Mouse (Mus musculus) intestine, embryonic 14.5 days (tissue): ENCODE data around the gene Yju2. TPM values are rescaled to one million over a fixed set of nuclear protein-coding genes. Genes with fewer than 3 reads are reported as not detected.
A peak's percentile ranks its signal among the peaks of the same experiment; 100 is the strongest.

ENCODE experiments used
- ATAC-seq: fragments of 200-750 bp; cut with Nextera tagmentation; replicated peaks from 2 replicates; pipeline ENCODE4 v1.8.0; 2017; ENCODE audit warnings: low read depth, moderate number of reproducible peaks, moderate TSS enrichment, moderate library complexity; ENCODE audit not compliant: low FRiP score, low TSS enrichment
- DNase-seq: peaks from one replicate; pipeline ENCODE4 v3.0.0-alpha.2; 2018; ENCODE audit warnings: low spot score
- H3K27ac ChIP-seq: fragments of 300-500 bp; sonication (generic); 2 replicates; pipeline ENCODE4 v1.5.1; 2014; ENCODE audit warnings: low read depth, mild to moderate bottlenecking, control low read depth
- H3K27me3 ChIP-seq: fragments of 300-500 bp; sonication (generic); replicated peaks from 2 replicates; pipeline ENCODE4 v1.6.1; 2014; ENCODE audit warnings: low read length, control low read depth; ENCODE audit not compliant: control insufficient read depth, insufficient read depth
- H3K36me3 ChIP-seq: fragments of 300-500 bp; sonication (generic); 2 replicates; pipeline ENCODE4 v1.6.1; 2014; ENCODE audit warnings: low read length, control low read depth; ENCODE audit not compliant: control insufficient read depth, insufficient read depth
- H3K4me1 ChIP-seq: fragments of 300-500 bp; sonication (generic); replicated peaks from 2 replicates; pipeline ENCODE4 v1.6.1; 2014; ENCODE audit warnings: low read length, control low read depth, mixed read lengths; ENCODE audit not compliant: control insufficient read depth, insufficient read depth
- H3K4me2 ChIP-seq: fragments of 300-500 bp; sonication (generic); 2 replicates; pipeline ENCODE4 v1.6.1; 2014; ENCODE audit warnings: low read length
- H3K4me3 ChIP-seq: fragments of 300-500 bp; sonication (generic); 2 replicates; pipeline ENCODE4 v1.5.1; 2014; ENCODE audit warnings: low read depth, low read length, control low read depth, mixed read lengths
- H3K9ac ChIP-seq: fragments of 300-500 bp; sonication (generic); 2 replicates; pipeline ENCODE4 v1.6.1; 2014; ENCODE audit warnings: mild to moderate bottlenecking, low read length
- H3K9me3 ChIP-seq: fragments of 300-500 bp; sonication (generic); 2 replicates; pipeline ENCODE4 v1.6.1; 2016; ENCODE audit warnings: low read length, control low read depth; ENCODE audit not compliant: control insufficient read depth
- WGBS: fragments of 180-500 bp; shearing (Covaris S2); extraction: QIAGEN DNeasy Blood & Tissue Kit; methylation state at CpG from one replicate; pipeline ENCODE4 v1.1.7; 2014; 5-methylcytosine and 5-hydroxymethylcytosine counted together
- polyA plus RNA-seq: library from polyadenylated mRNA; unstranded; fragments of >200 nt; fragmentation: Nextera tagmentation; extraction: Ambion mirVana; gene quantifications from 2 replicates; pipeline ENCODE4 v1.2.1, GENCODE M21; 2014

The Yju2 gene
- polyA plus RNA-seq, 1 experiment from 2014 or later, result 18.6 TPM

- peaks cover 57% of the 10 kb centered on the region for H3K36me3 ChIP-seq
- H3K27me3 ChIP-seq, result 0 out of 2 replicates have a peak, but pooled peaks cover 4% of the 10 kb centered on the region
- WGBS, result 77% methylated on average over 9 of the region's 9 CpGs
- no peak overlapping the region for H3K27ac ChIP-seq
- H3K4me2 ChIP-seq, result no peak overlapping the region
- H3K4me3 ChIP-seq, result no peak overlapping the region
- H3K9me3 ChIP-seq, result no peaks in the 10 kb centered on the region
- H3K4me1 ChIP-seq, result peaks cover 4% of the 10 kb centered on the region; the same call in 1 of the 2 replicates
- no peak for DNase-seq
- H3K9ac ChIP-seq, result no peak overlapping the region
- no peak for ATAC-seq
These were observed 6.1 kb downstream of the Yju2 start for GRCm38 (mm10) chr17:55964996-55965395.

- no peaks in the 10 kb centered on the region for H3K9me3 ChIP-seq
- H3K9ac ChIP-seq, result no peak overlapping the region
- peaks cover 42% of the 10 kb centered on the region for H3K36me3 ChIP-seq
- 95% methylated on average over 4 of the region's 4 CpGs for WGBS
- no peak for ATAC-seq
- DNase-seq, result no peak
- H3K27me3 ChIP-seq, result peaks cover 10% of the 10 kb centered on the region; the same call in 1 of the 2 replicates
- H3K27ac ChIP-seq, result no peak overlapping the region
- no peak overlapping the region for H3K4me2 ChIP-seq
- H3K4me1 ChIP-seq, result peaks cover 14% of the 10 kb centered on the region; the same call in 1 of the 2 replicates
- no peak overlapping the region for H3K4me3 ChIP-seq
These were observed 8.3 kb downstream of the Yju2 start for GRCm38 (mm10) chr17:55967186-55967585.

GRCm38 (mm10) chr17:55968210-55968609 lies 9.3 kb downstream of the Yju2 start:
- WGBS, result 61% methylated on average over 7 of the region's 7 CpGs
- Histone ChIP-seq H3K4me2 (no peak overlapping the region), H3K4me1 (peaks cover 11% of the 10 kb centered on the region; the same call in 1 of the 2 replicates), H3K9me3 (no peaks in the 10 kb centered on the region), H3K36me3 (peaks cover 39% of the 10 kb centered on the region), H3K9ac (no peak overlapping the region), H3K27ac (no peak overlapping the region), H3K4me3 (no peak overlapping the region), H3K27me3 (peaks cover 10% of the 10 kb centered on the region; the same call in 1 of the 2 replicates)
- DNase-seq (no peak), ATAC-seq (no peak)

GRCm38 (mm10) chr17:55969560-55969959 lies 10.7 kb downstream of the Yju2 start:
- Histone ChIP-seq H3K4me1 (peaks cover 9% of the 10 kb centered on the region; the same call in 1 of the 2 replicates), H3K27me3 (peaks cover 10% of the 10 kb centered on the region; the same call in 1 of the 2 replicates), H3K4me3 (no peak overlapping the region), H3K4me2 (no peak overlapping the region), H3K9ac (no peak overlapping the region), H3K36me3 (peaks cover 33% of the 10 kb centered on the region), H3K9me3 (no peaks in the 10 kb centered on the region), H3K27ac (no peak overlapping the region)
- no peak for ATAC-seq
- DNase-seq, result no peak
- 53% methylated on average over 14 of the region's 14 CpGs for WGBS

- DNase-seq (peak; percentile 73), ATAC-seq (peak; percentile 41)
- Histone ChIP-seq H3K4me1 (peaks cover 9% of the 10 kb centered on the region; the same call in 1 of the 2 replicates), H3K36me3 (peaks cover 26% of the 10 kb centered on the region), H3K27me3 (peaks cover 10% of the 10 kb centered on the region; the same call in 1 of the 2 replicates), H3K4me2 (peak within 1 kb of the TSS; percentile 68), H3K9me3 (no peaks in the 10 kb centered on the region), H3K9ac (peak within 1 kb of the TSS; percentile 41), H3K27ac (no peak within 1 kb of the TSS), H3K4me3 (peak within 1 kb of the TSS; percentile 43)
- WGBS, result 8% methylated on average over 55 of the region's 55 CpGs
These were observed 11.3 kb downstream of the Yju2 start, which contains the start of gene Shd for GRCm38 (mm10) chr17:55969966-55970891. Shd (plus strand) TSS chr17:55970467.

GRCm38 (mm10) chr17:55971453-55971852 lies 12.6 kb downstream of the Yju2 start:
- peak overlapping the region; percentile 68 for H3K4me2 ChIP-seq
- 37% methylated on average over 22 of the region's 22 CpGs for WGBS
- peak overlapping the region; percentile 41 for H3K9ac ChIP-seq

GRCm38 (mm10) chr17:55976255-55976862 lies 17.5 kb downstream of the Yju2 start:
- DNase-seq (peak; percentile 90), ATAC-seq (peak; percentile 84)
- Histone ChIP-seq H3K9me3 (no peaks in the 10 kb centered on the region), H3K9ac (no peak overlapping the region), H3K27me3 (no peaks in the 10 kb centered on the region), H3K4me2 (peak overlapping the region; percentile 23; the same call in 1 of the 2 replicates), H3K4me1 (peaks cover 10% of the 10 kb centered on the region; the same call in 1 of the 2 replicates), H3K27ac (no peak overlapping the region), H3K36me3 (no peaks in the 10 kb centered on the region), H3K4me3 (no peak overlapping the region)
- WGBS, result 15% methylated on average over 13 of the region's 13 CpGs

More at GRCm38 (mm10) chr17:55971453-55971852, 12.6 kb downstream of the Yju2 start:
- Histone ChIP-seq H3K36me3 (peaks cover 16% of the 10 kb centered on the region), H3K4me3 (no peak overlapping the region), H3K9me3 (no peaks in the 10 kb centered on the region), H3K27ac (no peak overlapping the region), H3K4me1 (peaks cover 13% of the 10 kb centered on the region; the same call in 1 of the 2 replicates), H3K27me3 (peaks cover 10% of the 10 kb centered on the region; the same call in 1 of the 2 replicates)
- ATAC-seq (no peak), DNase-seq (no peak)

- no peaks in the 10 kb centered on the region for H3K36me3 ChIP-seq
- WGBS, result 32% methylated on average over 3 of the region's 3 CpGs
These were observed 18.4 kb downstream of the Yju2 start for GRCm38 (mm10) chr17:55977301-55977700.

More at GRCm38 (mm10) chr17:55977301-55977700, 18.4 kb downstream of the Yju2 start:
- H3K9ac ChIP-seq, result no peak overlapping the region
- DNase-seq (no peak), ATAC-seq (no peak)
- peaks cover 8% of the 10 kb centered on the region; the same call in 1 of the 2 replicates for H3K4me1 ChIP-seq
- H3K4me3 ChIP-seq, result no peak overlapping the region
- no peaks in the 10 kb centered on the region for H3K9me3 ChIP-seq
- no peak overlapping the region for H3K27ac ChIP-seq
- H3K27me3 ChIP-seq, result no peaks in the 10 kb centered on the region
- H3K4me2 ChIP-seq, result no peak overlapping the region
